ENCODE assay signal across 7 mouse cellular contexts in the genomic region with DNA sequence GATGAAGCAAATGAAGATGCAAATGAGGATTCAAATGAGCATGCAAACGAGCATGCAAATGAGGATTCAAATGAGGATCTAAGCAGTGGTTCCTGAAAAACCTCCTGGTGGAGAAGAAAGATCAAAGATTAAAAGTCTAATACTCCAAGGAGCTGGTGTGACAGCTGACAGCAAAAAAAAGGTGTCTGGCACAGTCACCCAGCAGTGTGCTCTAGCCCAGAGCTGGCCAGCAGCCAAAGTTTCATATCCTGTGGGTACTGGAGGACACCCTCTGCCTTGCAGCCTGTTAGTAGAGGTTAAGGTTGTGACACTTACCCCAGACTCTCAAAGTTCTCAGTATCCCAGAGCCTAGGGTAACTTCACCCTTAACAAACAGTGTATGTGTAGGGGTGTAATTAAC.
A peak's percentile ranks its signal among the peaks of the same experiment; 100 is the strongest.
DNase-seq lines count a peak whose midpoint lies in the region; ATAC-seq lines count a peak whose summit lies in the region.

No protein-coding gene starts in this region.

- no peak overlapping the region for H3K4me2 ChIP-seq in kidney, embryonic 15.5 days

- no peaks in the 10 kb centered on the region for H3K36me3 ChIP-seq in kidney, embryonic 15.5 days

- H3K27me3 ChIP-seq in kidney, embryonic 15.5 days: no peaks in the 10 kb centered on the region

- no peaks in the 10 kb centered on the region for H3K9me3 ChIP-seq in kidney, embryonic 15.5 days (replicated peaks)

- no peak overlapping the region for H3K9ac ChIP-seq in kidney, embryonic 15.5 days

- 0 out of 2 replicates have a peak, but pooled peaks cover 4% of the 10 kb centered on the region for H3K4me1 ChIP-seq in kidney, embryonic 15.5 days

- 0 out of 2 replicates have a peak, but pooled peaks have one; percentile 54 for ATAC-seq in kidney, embryonic 15.5 days (replicated peaks; ENCODE audit: low FRiP score)
- peak; percentile 29 for ATAC-seq in megakaryocyte, adult 5-6 weeks (ENCODE audit: poor library complexity, severe bottlenecking)
- ATAC-seq in monocyte, adult 5-6 weeks (replicated peaks; ENCODE audit: insufficient number of reproducible peaks, low FRiP score, low TSS enrichment, poor library complexity, severe bottlenecking): no peak

- peak; percentile 41 for DNase-seq in right cerebral cortex, postnatal 14 days
- no peak for DNase-seq in right cerebral cortex, postnatal 36 days (ENCODE audit: low spot score in 2 of 2)
- DNase-seq in cerebellum, adult 18-20 months: peak; percentile 82 to 83
- peak; percentile 10 for DNase-seq in gastrocnemius, postnatal 25 days

- no peak overlapping the region for H3K4me3 ChIP-seq in kidney, embryonic 15.5 days (replicated peaks)

- H3K27ac ChIP-seq in kidney, embryonic 15.5 days: no peak overlapping the region

- 75% methylated on average over 1 of the region's 1 CpGs for WGBS in kidney, embryonic 15.5 days

Comparison
In these comparisons a context has a peak if more than half of its experiments do, and no peak if none do; other contexts are left out.
1. DNase-seq: peak in right cerebral cortex, postnatal 14 days (single experiment), cerebellum, adult 18-20 months (2 of 2) and gastrocnemius, postnatal 25 days (single experiment); none in right cerebral cortex, postnatal 36 days (0 of 2).